Mouse (Mus musculus) brain, embryonic 14.5 days (tissue): Measurements from ENCODE around the gene Trim31.
A peak's percentile ranks its signal among the peaks of the same experiment; 100 is the strongest.

Experiments used
- CTCF ChIP-seq: fragments of 200-500 bp; IDR thresholded peaks from 2 replicates; pipeline ENCODE4 v1.5.1; 2012; ENCODE audit warnings: inconsistent platforms, mild to moderate bottlenecking, moderate library complexity, borderline replicate concordance; ENCODE audit not compliant: insufficient read depth, insufficient read length; ENCODE audit errors: extremely low read depth
- POLR2A ChIP-seq: fragments of 200-500 bp; IDR thresholded peaks from 2 replicates; pipeline ENCODE4 v1.6.1; 2012; ENCODE audit warnings: mild to moderate bottlenecking, inconsistent platforms, borderline replicate concordance; ENCODE audit not compliant: poor library complexity, insufficient read depth, insufficient read length, severe bottlenecking; ENCODE audit errors: extremely low read depth

DNA sequence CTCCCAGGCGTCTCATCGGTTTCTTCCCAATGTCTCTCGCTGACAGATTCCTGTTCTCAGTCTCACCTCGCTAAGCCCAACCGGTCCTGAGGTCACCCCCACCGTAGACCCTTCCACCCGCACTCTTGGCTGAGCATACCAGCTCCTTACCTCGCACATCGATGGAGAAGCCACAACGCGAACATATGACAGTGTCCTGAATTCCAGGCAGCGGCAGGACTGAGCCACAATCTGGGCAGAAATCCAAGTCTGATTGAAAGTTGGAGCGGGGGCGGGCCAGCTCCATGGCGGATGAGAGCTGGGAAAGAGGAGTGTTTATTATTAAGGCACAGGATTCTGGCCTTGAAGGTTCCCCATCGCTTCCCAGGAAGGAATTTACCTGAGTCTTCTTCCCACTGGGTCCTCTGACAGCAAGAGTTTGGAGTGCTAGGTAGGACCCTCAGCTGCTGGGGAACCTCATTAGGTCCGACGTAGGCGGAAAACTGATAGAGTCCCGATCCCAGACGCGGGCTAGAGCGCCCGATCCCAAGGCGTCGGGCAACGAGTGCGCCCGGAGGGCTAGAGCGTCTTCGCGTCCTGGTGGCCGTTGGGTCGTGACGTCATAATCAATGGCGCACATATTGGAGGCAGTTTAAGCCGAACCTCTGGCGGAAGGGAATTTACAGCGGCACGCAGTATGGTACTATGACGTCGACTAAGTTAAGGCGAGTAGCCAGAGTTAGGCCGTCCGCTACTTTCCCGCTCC lies 60.3 kb downstream of the Trim31 start, which contains the start of the genes Znrd1 and Znrd1as:
- TF ChIP-seq CTCF (no peak), POLR2A (peak; percentile 24; the same call in 1 of the 2 replicates)
